Mouse (Mus musculus) forelimb bud, embryonic 11.5 days (tissue): ENCODE results near the gene Egln3.

Experiments used
- DNase-seq: peaks from one replicate; pipeline ENCODE4 v3.0.0-alpha.2; 2012; ENCODE audit warnings: low read depth, low spot score

Egln3 gene

DNA sequence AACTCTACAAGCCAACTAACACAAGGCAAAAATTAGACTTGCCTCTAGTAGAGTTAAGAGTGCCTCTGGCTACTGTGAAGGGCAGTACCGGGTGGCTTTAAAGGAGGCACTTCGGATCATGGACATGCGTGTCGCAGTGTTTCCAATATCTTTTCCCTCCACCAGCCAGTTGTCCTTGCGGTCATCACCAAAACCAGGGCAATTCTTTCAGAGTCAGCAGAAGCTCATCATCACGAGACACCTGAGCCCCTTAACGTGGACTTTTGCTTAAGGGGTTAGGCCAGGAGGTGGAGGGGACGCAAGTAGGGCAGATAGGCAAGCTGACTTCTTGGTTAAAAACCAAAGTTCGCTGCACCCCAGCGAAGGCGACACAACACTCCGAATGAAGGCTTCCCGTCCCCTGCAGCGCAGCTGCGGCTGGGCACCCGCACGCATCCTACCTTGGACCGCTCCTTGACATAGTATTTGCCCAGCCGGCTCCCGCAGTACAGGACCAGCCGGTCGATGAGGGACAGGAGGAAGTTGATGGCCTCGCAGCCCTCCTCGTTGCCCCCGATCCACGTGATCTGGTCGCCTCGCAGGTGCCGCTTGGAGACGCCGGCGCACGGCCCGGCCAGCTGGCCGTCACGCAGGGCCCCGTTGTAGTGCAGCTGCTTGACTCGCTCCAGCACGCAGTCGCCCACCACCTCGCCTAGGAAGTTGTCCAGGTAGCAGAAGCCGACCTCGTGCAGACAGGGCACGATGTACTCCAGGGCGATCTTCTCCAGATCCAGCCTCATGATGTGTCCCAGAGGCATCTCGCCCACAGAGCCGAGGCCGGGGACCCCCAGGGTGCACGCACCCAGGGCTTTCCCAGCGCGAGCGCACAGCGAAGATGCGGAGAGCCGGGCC lies 650 bp downstream of the Egln3 start:
- no peak for DNase-seq

DNA sequence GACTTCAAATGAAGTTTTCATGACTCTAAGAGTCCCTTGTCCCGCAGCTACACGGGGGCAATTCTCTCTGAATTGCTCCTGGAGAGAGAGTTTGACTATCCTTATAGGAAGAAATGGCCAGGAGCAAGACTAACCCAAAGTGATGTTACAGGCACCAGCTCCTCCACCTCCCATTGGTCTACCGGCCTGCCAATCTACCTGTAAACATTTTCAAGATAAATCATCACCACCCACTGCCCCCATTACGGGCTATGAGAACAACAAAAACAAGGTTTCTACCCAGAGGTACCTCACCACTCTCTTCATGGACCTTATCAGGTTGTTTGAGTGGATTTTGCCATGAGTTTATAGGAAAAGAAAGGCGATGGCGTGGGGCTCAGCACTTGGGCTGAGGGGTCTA lies 1.4 kb downstream of the Egln3 start:
- no peak for DNase-seq

- no peak for DNase-seq
These were observed 2.8 kb downstream of the Egln3 start for GRCm38 (mm10) chr12:54200856-54201255.

DNA sequence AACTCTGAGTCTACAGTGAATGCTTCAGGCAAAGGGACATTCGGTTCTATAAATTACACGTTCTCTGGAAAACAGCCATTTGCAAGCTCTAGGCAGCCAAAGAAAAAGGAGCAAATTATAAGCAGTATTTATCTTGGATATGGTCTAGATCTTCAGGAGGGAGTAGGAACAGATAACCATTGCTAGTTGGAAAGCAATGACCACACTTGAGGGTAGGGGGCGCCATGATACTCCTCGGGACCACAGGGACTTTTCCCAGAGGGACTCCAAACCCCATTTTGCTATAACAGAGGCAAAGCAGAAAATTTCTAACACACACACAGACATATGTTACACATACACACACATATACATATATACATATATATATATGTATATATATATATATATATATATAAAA lies 3.5 kb downstream of the Egln3 start:
- DNase-seq, result no peak

DNA sequence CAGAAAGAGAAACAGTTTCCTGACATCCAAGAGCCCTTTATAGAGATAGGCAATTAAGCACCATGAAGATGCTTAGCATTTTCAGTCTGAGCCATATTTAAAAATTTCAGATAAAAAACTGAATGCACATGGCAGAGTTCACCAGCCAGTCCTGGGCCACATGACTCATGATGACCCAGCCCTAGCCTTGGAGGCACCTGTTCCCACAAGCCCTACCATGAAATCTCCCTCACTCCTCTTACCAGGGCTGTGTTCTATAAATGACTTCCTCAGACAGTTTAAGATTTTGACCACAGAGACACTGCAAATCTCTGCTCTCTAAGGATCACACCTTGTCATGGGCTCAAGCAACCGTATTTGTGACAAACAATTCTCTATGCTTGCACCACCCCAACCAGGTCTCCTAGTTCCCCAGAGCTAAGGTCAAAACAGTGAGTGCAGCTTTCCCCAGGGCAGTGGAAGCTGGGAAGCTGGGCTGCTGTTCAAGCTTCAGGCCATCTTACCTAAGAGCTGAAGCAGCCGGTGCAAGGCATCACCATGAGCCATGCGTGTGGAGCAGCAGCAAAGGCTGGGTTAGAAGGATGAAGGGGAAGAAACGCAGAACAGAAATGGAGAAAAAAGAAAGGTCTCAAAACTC lies 5.3 kb downstream of the Egln3 start:
- DNase-seq, result no peak

- DNase-seq, result no peak
These were observed 5.8 kb downstream of the Egln3 start for GRCm38 (mm10) chr12:54197849-54198248.

DNA sequence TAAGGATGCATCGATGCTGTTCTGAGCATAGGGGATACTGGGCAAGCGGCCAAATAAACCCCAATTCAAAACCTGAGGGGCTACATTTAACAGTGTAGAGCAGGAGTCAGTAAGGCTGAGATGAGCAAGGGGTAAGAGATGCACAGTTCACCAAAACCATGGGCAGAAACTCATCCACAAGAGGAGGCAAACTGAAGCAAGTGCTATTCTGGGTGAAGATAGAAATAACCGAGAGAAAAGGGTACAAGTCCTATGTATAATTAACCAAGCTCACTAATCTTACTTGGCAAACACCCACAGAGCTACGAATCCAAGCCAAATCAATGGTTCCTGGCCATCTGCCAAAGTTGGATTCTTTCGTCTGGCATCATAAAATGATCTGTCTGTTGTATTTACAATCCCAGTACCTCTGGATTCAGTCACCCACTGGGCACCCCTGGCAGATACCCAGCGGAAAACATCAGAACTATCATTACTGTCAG lies 6.3 kb downstream of the Egln3 start:
- DNase-seq, result no peak

- no peak for DNase-seq
These were observed 6.8 kb downstream of the Egln3 start for GRCm38 (mm10) chr12:54196881-54197280.

DNA sequence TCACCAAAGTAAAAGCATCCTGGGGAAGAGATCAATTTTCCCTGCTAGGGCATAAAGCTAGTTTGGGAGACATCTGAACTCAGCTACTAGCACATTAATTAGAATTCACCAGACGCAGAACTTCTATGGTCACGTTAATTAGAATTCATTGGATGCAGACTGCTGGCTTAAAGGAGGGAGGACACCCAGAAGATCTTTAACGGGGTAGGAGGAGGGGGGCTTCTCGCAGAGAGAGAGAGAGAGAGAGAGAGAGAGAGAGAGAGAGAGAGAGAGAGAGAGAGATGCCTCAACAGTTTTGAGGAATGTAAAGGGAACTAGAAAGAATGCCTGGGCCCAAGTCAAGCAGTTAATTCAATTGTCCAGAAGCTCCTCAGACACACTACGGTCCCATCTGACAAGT lies 9.5 kb downstream of the Egln3 start:
- no peak for DNase-seq

DNA sequence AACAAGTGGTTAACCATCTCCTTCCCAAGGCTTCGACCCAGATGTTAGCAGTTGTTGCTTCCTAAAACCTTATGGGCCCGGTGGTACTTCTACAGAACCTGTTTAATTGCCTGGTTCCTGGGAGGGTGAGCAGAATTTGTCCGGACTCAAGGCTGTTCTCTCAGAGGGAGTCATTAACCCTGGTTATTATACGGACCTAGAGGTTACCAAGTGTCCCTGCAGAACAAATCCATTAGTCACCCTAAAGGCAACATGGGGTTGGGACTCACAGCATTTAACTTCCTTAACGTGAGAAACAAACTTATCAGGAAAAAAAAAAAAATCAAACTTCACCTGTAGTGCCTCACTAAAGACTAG lies 11.4 kb downstream of the Egln3 start:
- DNase-seq, result no peak

GRCm38 (mm10) chr12:54191608-54192304 lies 11.9 kb downstream of the Egln3 start:
- DNase-seq, result peak; percentile 82

DNA sequence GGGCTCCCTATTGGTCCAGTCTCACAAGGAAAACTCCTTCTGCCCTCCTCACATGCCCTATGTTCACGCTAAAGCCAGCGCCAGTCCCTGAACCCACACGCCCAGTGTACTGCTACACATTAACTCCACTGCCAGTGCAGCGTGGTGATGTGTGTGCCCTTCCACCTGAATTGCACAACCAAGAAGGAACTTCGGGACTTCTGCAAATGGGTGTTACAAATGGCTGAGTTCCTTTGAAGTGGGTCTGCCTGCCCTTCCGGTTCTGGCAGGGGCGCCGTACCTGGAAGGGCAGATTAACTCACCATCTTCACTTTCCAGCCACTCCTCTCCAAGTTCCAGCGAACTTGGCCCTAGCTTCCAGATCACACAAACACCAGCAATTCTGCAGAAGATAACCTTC lies 12.5 kb downstream of the Egln3 start:
- no peak for DNase-seq

DNA sequence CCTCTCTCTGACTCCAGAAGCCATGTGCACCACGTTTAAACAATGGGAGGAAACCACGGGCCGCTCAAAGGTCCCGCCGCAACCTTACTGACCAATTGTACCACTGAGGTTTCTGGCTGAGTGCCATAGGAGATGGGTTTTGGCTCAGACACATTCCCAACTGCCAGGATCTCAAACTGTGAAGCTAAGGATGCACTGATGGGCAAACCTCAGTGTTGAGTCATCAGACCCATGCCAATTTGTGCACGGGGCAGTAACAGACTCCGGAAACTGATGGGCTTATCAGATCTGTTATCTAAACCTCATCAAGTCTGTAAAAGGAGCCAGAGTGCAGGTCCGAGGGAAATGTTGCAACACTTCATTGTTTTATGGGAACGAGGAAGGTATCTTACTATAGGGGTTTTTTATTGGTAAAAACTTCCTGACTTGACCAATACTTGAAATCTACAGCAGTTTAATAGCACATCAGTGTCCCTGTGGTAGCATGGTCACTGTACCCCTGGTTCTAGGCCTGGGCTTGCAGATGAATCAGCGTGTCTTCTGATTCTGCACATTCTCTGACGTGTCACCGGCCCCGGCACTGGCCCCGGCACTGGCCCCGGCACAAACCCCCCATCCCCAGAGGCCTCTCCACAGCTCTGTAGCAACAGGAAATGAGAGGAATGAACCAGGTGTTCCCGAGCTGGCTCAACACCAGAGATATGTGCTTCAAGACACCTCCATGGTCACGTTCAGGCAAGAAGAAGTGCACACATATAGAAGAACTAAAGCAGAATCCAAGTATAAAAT lies 15.7 kb downstream of the Egln3 start:
- DNase-seq, result no peak

DNA sequence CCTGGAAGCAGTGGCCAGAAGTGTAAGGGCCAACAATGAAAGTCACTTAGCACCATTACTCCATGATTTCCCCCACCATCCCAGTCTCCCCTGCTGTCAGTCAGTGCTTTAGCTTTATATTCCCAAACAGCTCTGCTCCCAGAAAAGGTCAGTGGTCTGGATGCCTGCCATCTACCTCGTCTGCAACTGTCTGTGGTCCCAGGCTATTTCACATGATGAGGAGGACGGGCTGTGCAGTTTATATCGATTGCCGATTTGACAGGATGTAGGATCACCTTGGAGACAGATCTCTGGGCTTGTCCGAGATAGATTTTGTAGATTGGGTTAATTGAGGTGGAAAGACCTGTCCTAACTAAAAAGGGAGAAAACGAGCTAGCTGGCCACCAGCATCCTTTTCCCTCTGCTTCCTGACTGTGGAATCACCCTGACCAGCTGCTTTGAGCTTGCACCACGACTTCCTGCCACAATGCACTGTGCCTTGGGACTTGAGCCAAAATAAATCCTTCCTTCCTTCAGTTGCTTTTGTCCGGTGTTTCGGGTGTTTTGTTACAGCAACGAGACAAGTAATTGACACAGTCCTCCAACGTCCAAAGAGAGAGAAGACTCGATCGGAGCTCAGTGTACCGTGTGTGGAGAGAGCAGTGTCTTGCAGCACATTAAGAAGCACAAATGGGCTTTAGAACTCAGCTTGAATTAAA lies 16.6 kb downstream of the Egln3 start:
- DNase-seq, result no peak

DNA sequence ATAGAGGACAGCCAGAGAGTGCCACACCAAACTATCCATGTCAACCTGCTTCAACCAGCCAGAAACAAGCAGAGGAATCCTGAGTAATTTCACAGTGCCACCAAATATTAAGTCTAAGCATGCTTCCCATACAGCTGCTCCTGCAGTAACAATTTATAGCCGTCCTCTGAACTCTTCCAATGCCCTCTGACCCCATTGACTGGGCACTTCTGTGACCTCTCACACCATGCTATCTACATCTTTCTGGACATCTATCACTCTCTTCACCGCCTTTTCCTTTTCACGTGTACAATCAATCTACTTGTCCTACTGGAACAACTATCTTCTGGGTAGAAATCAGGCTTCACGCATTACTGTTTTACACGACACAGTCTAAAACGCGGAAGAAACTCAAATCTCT lies 19.4 kb downstream of the Egln3 start:
- DNase-seq, result no peak

- DNase-seq, result no peak
These were observed 25.3 kb downstream of the Egln3 start for GRCm38 (mm10) chr12:54178323-54178722.

DNA sequence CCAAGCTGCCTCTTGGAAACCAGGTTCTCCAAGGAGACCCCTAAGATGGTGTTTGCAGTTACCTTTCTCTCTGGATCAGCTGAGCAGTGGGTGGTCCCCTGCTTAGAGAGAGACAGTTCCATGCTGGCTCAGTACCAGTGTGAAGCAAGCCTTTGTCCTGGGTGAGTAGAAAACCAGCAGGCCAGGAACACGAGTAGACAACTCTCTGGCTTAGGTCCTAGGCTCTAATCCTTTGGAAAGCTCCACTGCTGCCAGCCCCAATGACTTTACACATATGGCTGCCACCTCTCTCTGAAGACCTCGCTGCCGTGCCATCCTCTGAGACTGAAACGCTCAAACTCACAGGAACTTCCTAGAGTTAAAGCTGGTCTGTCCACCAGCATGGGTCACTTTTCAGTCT lies 34.9 kb downstream of the Egln3 start:
- no peak for DNase-seq

DNA sequence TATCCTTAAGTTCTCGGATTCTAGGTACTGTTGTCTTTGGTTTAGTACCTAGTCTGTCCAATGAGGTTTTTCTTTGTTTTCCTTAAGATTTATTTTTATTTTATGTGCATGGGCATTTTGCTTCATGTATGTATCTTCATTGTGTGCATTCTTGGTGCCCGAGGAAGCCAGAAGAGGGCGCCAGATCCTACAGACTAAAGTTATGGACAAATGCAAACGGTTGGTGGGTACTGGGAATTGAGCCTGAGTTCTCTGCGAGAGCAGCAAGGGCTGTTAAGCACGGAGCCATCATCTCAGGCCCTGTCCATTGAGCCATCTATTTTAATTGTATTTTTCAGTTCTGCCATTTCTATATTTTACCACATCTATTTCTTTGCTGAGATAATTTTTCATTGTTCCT lies 35.9 kb downstream of the Egln3 start:
- no peak for DNase-seq

GRCm38 (mm10) chr12:54164724-54165050 lies 39.0 kb downstream of the Egln3 start:
- DNase-seq, result no peak

DNA sequence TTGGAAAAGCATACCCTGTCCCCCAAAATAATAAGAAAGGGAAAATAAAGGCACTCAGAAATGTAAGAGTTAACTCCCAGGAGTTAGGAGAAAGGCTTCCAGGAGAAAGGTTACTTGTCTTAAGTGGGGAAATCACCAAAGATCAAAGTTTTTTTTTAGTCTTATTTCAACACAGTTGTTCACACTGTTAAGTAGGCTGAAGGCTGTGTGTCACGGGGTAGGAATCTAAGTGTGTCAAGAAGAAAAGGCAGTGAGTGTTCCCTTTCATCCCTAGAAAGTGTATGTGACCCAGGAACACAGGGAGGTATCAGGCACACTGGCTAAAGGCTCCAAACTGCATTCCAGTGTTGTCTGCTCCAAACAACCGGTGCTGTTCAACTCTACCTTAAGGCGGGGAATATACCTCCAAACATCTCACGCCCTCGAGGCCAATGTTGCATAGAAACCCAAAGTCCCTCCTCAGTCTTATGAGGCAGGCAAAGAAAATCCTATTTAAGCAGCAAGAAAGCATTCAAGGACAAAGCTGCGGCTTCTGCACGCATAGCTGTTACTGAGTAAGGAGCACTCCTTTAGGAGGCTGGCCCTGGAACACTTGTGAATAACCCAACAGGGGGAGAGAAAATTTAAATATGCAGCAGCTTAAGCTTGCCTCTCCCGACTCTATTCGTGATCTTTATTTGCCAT lies 39.5 kb downstream of the Egln3 start:
- DNase-seq, result no peak

DNA sequence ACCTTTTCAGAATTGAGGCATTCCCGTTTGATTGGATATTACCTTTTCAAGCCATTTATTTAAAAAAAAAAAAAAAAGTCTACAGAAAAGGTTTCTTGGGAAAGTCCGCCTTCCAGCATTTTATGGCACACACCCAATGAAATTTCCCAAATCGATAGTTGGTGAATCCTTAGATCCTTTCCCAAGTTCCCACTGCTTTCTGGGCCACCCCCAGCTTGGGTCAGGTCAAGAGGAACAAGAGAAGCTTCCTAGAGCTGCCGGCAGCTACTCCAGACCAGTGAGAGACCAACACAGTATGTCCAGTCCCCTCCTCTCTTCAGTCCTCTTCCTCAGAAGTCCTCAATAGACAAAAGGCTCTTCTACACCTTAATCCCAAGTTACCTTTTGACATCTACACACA lies 40.5 kb downstream of the Egln3 start:
- DNase-seq, result no peak
